Mouse (Mus musculus) frontal cortex, postnatal 14 days (tissue): ENCODE results near the gene Sds.

Experiments
- DNase-seq, 2 experiments: peaks; one replicate each; pipeline ENCODE4 v3.0.0; 2022; ENCODE audit warnings: low spot score in 2 of 2

The Sds gene

DNA sequence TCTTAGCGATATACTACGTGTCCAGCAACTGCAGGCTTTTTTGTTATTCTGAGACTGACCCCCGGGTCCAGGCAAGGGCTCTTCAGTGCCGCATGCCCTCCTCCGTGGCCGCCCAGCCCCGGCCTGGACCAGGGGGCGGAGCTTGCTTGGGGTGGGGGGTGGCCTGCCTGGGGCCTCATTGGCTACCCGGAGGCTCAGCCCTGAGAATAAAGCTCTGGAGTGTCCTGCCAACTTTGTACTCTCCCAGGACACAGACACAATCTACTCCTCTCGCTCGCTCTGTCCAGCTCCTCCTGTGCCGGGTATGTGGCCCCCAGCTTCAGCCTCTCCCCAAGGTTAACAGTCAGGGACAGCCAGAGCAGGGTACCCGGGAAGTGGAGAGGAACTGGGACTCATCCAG is at the start of gene Sds:
TSS of gene Sds (plus strand) at position 231 of the 400 bp plus-strand sequence.
- no peak for DNase-seq

DNA sequence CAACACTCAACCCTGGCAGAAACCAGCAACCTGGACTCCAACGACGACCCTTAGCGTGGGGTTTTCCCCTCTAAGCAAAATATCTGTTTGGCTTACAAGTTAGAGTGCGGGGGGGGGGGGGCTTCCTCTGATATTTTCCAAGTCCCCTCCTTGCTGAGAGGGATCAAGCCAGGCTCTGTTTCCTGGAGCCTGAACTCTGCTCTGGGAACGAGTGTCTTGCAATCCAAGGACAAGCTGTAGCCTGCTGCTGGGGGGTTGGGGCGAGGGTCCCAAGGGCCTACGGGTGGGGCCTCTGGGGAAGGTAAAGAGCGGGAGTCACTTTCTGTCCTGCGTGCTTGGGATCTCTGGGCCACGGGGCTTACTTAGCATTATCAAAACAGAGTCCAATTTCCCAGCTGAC is 49.8 kb upstream of the Sds start:
- no peak for DNase-seq

DNA sequence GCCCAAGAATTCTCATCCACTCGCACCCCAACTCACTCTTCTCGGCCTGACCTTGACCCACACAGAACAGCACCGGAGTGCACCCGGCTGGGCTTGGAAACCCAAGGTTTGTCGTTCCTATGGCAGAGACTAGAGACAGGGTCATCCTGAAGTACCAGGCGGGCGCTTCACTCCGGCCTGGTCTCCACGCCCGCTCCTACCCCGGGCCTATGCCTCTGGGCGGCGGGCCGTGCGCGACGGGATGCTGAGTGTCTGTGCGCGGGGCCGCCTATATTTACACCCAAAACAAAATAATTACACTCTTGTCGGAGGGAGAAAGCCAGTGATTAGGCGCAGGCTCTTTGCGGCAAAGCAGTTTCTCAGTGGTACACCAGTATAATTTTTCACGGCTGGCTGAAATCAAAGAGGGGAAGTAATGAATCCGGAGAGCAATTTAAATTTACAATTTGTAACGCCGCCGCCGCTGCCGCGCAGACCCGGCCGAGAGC is 48.8 kb upstream of the Sds start:
- DNase-seq = no peak

DNA sequence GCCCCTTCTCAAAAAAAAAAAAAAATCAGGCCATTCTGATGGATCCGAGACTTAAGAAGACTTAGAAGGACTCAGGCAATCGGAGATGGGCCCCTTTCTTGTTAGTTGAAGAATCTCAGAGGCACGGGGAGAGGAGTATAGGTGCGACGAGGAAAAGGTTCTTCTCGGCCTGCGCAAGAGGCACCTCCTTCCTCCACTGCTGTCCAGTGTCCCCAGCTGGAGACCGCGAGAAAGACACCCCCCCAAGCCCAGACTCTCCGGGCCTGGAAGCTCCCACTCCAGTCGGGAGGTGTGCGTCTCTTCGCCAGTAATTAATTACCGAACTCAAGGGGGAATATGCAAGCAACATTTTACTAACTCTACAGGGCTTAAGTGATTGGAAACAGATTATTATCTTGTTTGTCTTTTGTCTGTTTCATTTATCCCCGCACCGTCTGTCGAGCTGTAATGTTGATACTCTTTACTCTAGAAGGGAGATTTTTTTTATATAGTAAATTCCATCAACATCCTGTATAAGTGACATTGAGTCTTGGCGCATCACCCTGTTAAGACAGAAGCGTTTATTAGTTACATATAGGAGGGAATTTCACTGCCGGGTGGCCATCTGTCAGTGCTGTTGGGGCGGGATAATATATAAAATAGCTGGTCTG is 48.0 kb upstream of the Sds start:
- DNase-seq = no peak

DNA sequence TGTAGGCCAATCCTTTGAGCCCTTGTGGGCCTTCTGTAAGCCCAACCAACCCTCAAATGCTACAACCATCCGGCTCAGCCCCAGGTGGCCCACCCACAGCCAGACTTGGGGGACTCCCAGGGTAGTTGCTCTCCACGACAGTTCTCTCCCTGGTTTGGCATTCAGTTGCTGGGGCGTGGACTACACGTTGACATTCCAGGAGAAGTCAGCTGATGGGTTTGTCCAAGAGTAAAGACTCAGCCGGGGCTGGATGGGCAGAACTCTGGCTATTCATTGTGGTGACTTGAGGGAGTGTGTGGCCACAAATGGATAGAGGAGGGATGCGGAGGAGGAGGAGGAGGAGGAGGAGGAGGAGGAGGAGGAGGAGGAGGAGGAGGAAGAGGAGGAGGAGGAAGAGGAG is 47.3 kb upstream of the Sds start:
- DNase-seq = no peak

DNA sequence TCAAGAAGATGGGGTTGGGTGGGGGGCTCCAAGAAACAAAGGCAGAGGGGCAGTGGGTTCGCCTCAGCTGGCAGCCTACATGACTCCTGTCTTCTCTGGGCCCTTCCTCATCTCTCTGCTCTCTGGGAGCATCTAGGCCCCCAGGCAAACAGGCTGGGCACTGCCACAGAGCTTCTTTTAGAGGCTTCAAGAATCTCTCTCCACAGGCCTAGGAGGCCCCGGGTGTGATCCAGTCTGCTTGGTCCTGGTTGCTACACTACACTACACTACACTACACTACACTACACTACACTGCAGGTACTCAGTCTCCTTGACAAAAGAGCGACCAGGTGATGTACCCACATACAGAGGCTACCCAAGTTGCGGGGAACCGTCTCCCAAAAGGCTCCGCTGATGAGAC is 46.6 kb upstream of the Sds start:
- DNase-seq = no peak

DNA sequence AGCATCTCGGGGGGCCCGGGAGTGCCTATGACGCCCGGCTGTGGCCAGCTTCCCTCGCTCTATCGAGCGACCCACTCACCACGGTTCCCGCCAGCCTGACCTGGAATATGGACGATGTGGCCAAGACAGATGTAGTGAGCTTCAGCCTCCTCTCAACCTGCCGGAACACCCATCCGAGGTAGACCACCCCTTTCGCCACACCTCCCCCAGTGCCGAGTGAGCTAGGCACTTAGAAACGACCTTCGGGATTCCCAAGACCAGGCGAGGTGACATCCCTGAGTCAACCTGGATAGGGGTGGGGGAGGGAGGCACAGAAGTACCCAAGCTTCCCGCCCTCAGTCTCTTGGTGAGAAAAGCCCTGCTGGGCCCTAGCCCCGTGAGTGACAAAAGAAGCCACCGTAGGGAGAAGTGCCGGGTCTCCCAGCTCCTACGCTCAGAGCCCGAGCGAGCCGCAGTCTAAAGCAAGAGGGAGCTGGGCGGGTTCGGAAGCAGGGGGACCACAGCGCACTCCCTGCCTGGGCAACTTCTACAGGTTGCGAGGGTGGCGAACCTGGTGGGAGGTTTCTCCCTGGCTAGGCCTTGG is 45.2 kb upstream of the Sds start:
- no peak for DNase-seq

DNA sequence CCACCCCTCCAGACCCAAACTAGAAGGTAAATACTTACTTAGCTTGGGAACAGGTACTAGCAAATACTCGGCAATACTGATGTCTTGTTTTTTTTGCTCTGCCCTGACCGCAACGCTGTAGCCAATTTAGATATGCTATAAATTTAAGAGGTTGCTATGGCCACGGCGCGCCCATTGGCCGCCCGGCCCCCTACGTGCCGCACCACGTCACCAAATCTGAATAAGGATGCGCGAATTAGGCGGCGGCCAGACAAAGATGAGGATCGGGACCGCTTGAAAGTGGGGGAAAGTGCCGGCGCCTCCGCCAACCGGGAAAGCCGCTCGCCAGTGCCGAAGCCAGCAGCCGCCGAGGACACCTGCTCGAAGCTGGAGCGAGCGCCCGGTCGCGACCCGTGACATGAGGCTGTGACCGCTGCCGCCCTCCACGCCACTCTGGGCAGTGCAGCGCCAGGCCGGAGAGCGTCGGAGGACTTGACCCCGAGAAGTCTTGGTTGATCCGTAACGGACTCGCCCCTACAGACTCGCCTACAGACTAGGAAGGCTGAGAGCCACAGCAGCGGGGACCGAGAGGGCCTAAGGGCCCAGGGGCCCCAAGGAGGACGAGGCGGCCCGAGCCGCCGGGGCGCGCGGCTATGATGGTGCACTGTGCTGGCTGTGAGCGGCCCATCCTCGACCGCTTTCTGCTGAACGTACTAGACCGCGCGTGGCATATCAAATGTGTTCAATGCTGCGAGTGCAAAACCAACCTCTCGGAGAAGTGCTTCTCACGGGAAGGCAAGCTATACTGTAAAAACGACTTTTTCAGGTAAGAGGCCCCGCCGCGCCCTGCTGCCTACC is 44.5 kb upstream of the Sds start, which contains the start of gene Lhx5:
TSS of gene Lhx5 (plus strand) at position 51 of the 837 bp plus-strand sequence.
- no peak for DNase-seq

DNA sequence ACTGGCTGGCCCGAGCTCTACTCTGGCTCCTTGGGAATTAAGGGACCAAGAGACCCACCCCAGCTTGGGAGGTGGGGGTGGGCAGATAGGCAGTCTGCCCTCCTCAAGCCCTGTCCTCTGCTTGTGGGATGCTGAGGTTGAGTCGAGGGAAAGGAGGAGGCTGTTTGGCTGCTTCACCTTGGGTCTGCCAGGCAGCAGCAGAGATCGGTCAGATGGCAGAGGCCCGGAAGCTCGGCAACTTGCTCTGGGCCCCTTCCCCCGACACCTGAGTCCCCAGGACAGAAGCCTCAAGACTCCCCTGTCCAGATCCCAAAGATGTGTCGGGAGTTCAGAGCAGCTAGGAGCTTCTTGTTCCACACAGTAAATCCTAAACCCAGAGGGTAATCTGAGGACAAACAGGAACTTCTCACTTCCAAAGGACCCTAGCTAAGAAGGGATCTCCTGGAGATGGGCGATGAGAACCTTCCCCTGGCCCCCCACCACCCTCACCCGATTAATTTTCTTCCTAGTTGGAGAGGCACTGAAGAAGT is 43.8 kb upstream of the Sds start:
- no peak for DNase-seq

DNA sequence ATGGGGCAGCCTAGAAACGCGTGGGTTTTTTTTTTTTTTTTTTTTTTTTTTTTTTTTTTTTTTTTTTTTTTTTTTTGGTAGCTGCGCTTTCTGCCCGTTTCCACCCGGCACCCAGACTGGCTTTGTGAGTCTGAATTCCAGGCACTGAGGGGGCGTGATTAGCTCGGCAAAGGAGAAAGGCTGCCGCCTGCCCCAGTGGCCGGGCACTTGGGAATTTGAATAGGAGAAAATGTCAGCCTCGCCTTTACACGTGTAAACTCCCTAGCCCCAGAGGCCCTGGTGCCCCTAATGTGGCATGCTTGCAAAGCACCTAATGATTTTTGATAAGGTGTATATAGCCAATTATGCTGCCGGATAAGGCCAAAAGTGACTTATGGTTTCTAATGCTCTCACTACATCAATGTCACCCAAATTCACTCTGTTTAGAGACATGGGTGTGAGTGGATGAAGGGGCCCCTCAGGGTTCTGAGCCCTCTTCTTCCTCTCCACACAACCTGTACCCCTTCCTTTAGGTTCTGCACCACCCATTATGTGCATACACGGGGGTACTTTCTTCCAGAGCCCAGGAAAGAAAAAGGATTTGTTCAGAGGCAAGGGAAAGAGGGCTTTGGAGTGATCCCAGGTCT is 43.1 kb upstream of the Sds start:
- DNase-seq = no peak

DNA sequence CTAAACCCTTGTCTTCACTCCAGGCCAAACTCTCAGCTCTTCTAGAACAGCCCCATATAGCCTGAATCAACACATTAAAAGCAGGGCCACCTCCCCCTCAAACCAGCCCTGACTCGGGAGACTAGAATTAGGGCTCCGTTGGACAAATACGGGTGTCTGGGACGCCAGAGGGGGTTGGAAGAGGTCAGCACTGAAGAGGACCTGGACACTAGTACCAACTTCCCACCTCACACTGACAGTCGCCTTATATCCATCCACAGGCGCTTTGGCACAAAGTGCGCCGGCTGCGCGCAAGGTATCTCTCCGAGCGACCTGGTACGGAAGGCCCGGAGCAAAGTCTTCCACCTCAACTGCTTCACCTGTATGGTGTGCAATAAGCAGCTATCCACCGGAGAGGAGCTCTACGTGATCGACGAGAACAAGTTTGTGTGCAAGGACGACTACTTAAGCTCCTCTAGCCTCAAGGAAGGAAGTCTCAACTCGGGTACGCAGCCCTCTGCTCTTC is 42.0 kb upstream of the Sds start:
- DNase-seq = no peak

DNA sequence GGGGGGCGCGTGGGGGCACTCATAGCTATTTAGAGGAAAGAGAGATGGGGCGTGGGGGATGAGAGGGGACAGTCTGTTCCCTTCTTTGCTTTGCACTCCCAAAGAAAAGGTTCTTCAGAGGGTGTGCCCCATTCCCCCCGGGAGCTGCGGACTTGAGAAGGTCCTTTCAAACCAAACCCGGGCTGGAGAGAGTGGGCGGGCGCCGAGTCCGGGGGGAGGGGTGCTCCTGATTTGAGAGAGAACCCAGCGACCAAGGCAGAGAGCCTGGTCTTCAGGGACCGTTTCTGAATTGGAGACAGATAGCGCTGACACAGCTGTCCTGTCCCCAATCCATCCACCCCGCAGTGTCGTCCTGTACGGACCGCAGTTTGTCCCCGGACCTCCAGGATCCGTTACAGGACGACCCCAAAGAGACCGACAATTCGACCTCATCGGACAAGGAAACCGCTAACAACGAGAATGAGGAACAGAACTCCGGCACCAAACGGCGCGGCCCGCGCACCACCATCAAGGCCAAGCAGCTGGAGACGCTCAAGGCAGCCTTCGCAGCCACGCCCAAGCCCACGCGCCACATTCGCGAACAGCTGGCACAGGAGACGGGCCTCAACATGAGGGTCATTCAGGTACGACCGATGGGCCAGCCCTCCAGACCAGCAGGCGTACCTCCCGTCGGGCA is 41.2 kb upstream of the Sds start:
- no peak for DNase-seq

DNA sequence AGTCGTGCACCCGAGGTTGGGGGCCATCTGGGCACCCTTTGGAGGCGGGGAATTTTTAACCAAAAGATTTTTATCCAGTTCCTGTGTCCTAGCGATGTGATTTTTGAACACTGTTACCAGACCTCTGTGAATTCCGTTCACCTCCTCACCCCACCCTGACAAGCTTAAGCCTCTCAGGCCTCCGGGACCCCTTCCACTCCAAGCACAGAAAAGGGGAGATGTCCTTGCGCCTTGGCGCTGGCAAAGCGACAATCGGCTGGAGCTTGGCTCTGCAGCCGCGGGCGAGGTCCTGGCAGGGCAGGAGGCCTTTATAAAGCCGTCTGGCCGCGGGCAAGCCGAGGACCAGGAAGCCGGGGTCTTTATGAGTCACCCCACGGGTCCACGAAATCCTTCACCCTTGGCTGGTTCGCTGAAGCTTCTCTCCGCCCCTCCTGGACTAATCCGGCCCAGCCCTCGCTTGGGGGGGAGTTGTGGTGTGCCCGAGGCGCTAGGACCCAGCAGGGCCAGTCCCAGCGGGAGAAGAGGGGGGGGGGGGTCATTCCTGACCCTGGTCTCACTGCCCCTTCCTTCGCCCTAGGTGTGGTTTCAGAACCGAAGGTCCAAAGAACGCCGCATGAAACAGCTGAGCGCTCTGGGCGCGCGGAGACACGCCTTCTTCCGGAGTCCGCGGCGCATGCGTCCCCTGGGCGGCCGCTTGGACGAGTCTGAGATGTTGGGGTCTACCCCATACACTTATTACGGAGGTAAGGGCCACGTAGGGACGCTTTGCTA is 40.4 kb upstream of the Sds start:
- DNase-seq = no peak

DNA sequence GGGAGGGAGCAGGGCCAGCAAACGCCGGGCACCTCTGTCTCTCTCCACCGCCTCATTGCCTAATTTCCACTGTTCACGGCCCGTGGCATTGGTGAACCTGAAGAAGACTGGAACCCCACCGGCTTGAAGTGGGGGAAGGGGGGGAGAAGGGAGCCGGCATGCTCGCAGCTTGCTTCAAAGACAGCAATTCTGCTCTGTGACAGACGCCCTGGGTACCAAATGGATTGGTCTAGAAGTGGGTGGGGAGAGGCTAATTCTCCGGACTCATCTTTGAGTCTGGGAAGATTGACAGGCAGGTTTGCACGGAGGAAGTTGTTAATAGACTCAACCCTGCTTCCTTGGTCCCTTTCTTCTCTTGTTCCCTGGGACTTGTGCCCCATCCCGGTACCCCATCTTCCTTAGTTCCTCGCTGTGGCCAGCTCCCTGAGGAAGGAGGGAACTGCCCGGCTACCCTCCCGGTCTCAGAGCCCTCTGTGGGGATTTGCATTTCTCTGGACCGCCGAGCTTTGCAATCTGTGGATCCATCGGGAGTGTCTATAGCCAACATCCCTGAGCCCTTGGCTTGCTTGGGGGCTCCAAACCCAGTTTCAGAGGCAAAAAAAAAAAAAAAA is 39.3 kb upstream of the Sds start:
- no peak for DNase-seq

DNA sequence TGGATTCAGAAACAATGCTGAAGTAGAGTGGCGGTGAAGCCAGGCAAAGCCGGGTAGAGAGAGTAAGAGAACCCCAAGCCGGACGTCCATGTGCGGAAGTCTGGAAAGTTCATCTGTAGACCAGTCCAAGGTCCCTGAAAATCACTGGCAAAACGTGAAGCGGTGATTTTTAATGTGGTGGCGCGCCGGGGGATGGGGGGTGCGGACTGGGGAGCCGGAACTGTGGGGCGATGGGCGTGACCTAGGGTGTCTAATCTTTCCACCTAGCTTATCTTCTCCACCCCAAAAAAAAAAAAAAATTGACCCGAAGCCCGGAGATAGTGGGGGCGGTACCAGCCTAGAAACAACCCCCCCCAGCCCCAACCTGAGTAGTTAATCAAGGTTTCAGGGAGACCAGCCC is 38.8 kb upstream of the Sds start:
- no peak for DNase-seq

DNA sequence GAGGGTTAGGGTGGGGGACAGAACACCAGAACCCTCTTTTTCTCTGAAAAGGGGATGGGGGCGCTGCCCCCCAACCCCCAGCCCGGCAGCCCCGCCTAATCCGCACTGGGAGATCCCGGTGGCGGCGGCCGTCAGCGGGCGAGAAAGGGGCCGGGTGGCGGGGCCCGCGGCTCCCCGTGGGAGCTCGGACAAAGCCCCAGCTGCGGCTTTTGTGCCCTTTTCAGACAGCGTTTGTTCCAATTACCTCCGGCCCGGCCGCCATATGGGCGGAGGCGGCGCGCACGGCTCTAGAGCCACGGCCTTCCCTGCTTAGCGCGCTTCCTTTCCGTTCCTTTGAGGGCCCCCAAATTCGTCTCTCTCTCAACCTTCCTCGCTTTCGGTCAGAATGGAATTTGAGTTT is 38.3 kb upstream of the Sds start:
- no peak for DNase-seq

DNA sequence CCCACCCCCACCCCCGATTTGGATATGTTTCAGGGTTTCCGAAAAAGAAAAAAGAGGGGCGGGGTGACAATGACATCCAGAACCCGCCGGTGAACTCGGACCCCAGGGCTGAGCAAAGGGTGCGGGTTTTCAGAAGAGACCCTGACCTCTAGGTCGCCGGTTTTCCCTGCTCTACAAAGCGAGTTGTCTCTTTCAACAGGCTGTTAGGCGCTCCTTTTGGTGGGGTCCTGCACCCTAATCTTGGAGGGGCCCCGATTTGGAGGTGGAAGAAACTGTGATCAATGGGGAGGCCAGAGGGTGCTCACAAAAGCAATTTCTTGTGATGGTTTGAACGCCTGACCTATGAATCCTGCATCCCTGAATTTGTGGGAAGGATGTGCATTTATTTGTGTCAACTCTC is 37.9 kb upstream of the Sds start:
- no peak for DNase-seq

DNA sequence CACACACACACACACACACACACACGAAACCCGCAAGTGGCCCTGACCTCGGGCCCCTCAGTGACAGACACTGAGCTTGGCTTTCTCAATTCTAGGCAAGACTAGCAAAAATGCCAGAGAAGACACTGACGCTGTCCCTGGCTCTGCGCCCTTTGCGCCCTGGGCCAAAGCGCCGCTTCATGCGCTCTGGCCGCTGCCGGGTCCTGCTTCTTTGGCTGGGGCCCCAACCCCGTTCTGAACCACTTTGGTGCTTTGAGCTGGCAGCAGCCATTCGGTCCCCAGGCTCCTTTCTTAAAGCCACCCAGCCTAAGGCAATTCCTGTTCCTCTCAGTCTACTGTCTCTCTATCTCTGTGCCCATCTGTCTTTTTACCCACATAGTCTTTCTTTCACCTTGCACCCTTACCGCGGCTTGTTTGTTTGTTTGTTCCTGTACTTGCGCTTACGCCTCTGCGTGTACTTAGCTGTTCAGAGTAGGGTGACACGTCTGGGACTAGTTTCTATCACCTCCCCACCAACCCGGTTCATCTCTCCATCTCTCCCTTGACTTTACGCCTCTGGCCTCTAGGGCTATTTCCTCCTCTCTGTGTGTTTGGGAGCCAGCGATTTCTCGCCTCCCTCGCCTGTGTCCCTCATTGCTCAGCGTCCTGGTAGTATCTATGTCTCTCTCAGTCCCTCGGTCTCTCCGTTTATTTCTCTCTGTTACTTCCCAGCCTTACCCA is 37.2 kb upstream of the Sds start:
- DNase-seq = no peak

DNA sequence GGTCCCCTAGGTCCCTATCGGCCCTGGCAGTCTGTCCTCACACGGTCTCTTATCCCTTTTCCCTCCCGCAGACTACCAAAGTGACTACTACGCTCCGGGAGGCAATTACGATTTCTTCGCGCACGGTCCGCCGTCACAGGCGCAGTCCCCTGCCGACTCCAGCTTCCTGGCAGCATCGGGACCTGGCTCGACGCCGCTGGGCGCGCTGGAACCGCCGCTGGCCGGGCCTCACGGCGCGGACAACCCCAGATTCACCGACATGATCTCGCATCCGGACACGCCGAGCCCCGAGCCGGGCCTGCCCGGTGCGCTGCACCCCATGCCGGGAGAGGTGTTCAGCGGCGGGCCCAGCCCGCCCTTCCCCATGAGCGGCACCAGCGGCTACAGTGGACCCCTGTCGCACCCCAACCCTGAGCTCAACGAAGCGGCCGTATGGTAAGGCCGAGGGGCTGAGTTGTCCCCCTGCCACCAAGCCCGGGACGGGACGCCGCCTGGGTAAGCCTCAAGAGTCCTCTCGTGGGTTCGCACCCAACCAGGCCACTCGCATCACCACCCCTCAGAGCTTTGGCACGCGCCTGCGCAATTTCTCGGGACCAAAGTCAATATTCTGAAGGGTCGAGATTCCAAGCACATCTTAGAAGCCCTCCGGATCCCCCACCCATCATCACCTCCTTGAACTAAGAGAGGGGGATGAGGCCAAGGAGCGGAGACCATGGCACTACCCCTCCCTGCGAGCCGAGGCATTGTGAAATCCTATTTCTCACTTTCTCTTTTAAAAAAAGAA is 36.2 kb upstream of the Sds start:
- DNase-seq = no peak
